In the genomic region with DNA sequence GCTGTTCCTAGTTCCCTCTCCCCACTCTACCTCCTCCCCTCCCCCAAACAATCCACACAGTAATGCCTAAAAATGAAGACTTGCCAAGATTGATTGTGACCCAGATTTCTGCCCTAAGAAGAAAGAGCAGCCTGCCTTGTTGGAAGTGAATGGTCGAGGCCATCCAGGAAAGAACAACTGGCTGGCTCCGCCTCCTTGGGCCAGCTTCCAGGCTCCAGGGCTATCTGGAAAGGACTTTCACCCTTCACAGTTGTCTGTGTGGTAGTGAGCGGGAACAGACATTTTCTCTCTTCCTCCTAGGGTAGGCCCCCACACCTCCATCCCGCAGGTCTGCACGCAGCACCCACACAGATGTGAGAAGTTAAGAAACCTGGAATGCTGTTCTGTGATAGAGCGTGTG, we compare ENCODE assay signal across 12 mouse cellular contexts. TPM values are rescaled to one million over a fixed set of nuclear protein-coding genes. Genes with fewer than 3 reads are reported as not detected.
DNase-seq lines count a peak whose midpoint lies in the region; ATAC-seq lines count a peak whose summit lies in the region.
"Had no signal": no experiment of that assay in that cellular context is flagged by ENCODE, and none has a peak within 500 bp of the region (broad histone marks: within the 10 kb centered on the region; RNA-seq: fewer than 3 reads in every experiment).

No protein-coding gene starts in this region.

- H3K27me3 ChIP-seq in kidney, embryonic 15.5 days: peaks cover 32% of the 10 kb centered on the region
- H3K27me3 ChIP-seq in intestine, embryonic 16.5 days (replicated peaks; ENCODE audit: control insufficient read depth, insufficient read depth, low read length): peaks cover 18% of the 10 kb centered on the region
- peaks cover 18% of the 10 kb centered on the region for H3K27me3 ChIP-seq in liver, embryonic 13.5 days

- no peaks in the 10 kb centered on the region for H3K36me3 ChIP-seq in kidney, embryonic 15.5 days
- no peaks in the 10 kb centered on the region for H3K36me3 ChIP-seq in intestine, embryonic 16.5 days (ENCODE audit: control insufficient read depth, insufficient read depth, low read length)
- peaks cover 39% of the 10 kb centered on the region for H3K36me3 ChIP-seq in liver, embryonic 13.5 days
- H3K36me3 ChIP-seq: heart, embryonic 15.5 days; lung, embryonic 15.5 days; midbrain, embryonic 12.5 days had no signal

- H3K27ac ChIP-seq in kidney, embryonic 15.5 days: no peak overlapping the region
- H3K27ac ChIP-seq in intestine, embryonic 16.5 days (ENCODE audit: low read length): no peak overlapping the region
- H3K27ac ChIP-seq in liver, embryonic 13.5 days: peak overlapping the region; percentile 95
- H3K27ac ChIP-seq: heart, embryonic 15.5 days; lung, embryonic 15.5 days; midbrain, embryonic 12.5 days had no signal

- H3K4me2 ChIP-seq in kidney, embryonic 15.5 days: no peak overlapping the region
- H3K4me2 ChIP-seq in intestine, embryonic 16.5 days (ENCODE audit: low read depth, low read length): no peak overlapping the region
- peak overlapping the region; percentile 88; the same call in 1 of the 2 replicates for H3K4me2 ChIP-seq in liver, embryonic 13.5 days
- H3K4me2 ChIP-seq: heart, embryonic 15.5 days; lung, embryonic 15.5 days; midbrain, embryonic 12.5 days had no signal

- 70% methylated on average over 6 of the region's 6 CpGs for WGBS in kidney, embryonic 15.5 days
- 58% methylated on average over 6 of the region's 6 CpGs for WGBS in intestine, embryonic 16.5 days
- WGBS in liver, embryonic 13.5 days (ENCODE audit: insufficient replicate concordance): 80% methylated on average over 6 of the region's 6 CpGs

- H3K4me3 ChIP-seq in kidney, embryonic 15.5 days (replicated peaks): no peak overlapping the region
- no peak overlapping the region for H3K4me3 ChIP-seq in intestine, embryonic 16.5 days (ENCODE audit: low read length)
- no peak overlapping the region for H3K4me3 ChIP-seq in liver, embryonic 13.5 days (replicated peaks)
- H3K4me3 ChIP-seq: heart, embryonic 15.5 days; lung, embryonic 15.5 days; midbrain, embryonic 12.5 days had no signal

- DNase-seq in kidney, adult 11 months: peak; percentile 74
- DNase-seq in adrenal gland, postnatal 10 days: peak; percentile 72
- DNase-seq in liver, embryonic 13.5 days: no peak
- no peak for DNase-seq in heart, adult 8-10 months (ENCODE audit: low spot score)
- DNase-seq: right cerebral cortex, postnatal 14 days had no signal

- no peaks in the 10 kb centered on the region for H3K9me3 ChIP-seq in kidney, embryonic 15.5 days (replicated peaks)
- H3K9me3 ChIP-seq in intestine, embryonic 16.5 days (ENCODE audit: control insufficient read depth, low read length): no peaks in the 10 kb centered on the region
- H3K9me3 ChIP-seq in liver, embryonic 13.5 days (replicated peaks): no peaks in the 10 kb centered on the region
- H3K9me3 ChIP-seq: heart, embryonic 15.5 days; lung, embryonic 15.5 days; midbrain, embryonic 12.5 days had no signal

- peaks cover 7% of the 10 kb centered on the region; the same call in 1 of the 2 replicates for H3K4me1 ChIP-seq in kidney, embryonic 15.5 days
- H3K4me1 ChIP-seq in intestine, embryonic 16.5 days (ENCODE audit: control insufficient read depth, insufficient read depth, low read length): peaks cover 13% of the 10 kb centered on the region; the same call in 1 of the 2 replicates
- H3K4me1 ChIP-seq in liver, embryonic 13.5 days (replicated peaks): peaks cover 67% of the 10 kb centered on the region

- no peak for ATAC-seq in kidney, embryonic 15.5 days (replicated peaks; ENCODE audit: low FRiP score)
- peak; percentile 85 for ATAC-seq in intestine, embryonic 16.5 days
- ATAC-seq in liver, embryonic 13.5 days (ENCODE audit: low read depth): no peak
- no peak for ATAC-seq in CD4-positive, CD25-positive, alpha-beta regulatory T cell, adult 4 months
- ATAC-seq: inflammation-experienced regulatory T-cells, adult 6 months had no signal

- no peak overlapping the region for H3K9ac ChIP-seq in kidney, embryonic 15.5 days
- H3K9ac ChIP-seq in intestine, embryonic 16.5 days (ENCODE audit: low read depth, low read length): no peak overlapping the region
- H3K9ac ChIP-seq in liver, embryonic 13.5 days: no peak overlapping the region
- H3K9ac ChIP-seq: heart, embryonic 15.5 days; lung, embryonic 15.5 days; midbrain, embryonic 12.5 days had no signal

RNA-seq across cellular contexts. Expression of gene Ccdc92b, which starts 4.3 kb away (rescaled TPM):
- 0.19 and 0.38 TPM in 2 replicates for polyA plus RNA-seq in kidney, embryonic 15.5 days (2015; fragmentation: Nextera tagmentation; extraction: Ambion mirVana)
- total RNA-seq in adrenal gland, postnatal 10 days (2021): 1 to 10 TPM; 2.3 to 4.0 TPM
- 0.29 and 0.53 TPM in 2 replicates for polyA plus RNA-seq in intestine, embryonic 16.5 days (2015; fragmentation: Nextera tagmentation; extraction: Ambion mirVana)
- 7.6 and 8.3 TPM in 2 replicates for polyA plus RNA-seq in liver, embryonic 13.5 days (2015; fragmentation: Nextera tagmentation; extraction: Ambion mirVana)
- not detected for polyA plus RNA-seq in CD4-positive, CD25-positive, alpha-beta regulatory T cell, adult 4 months (2017; shearing (Covaris generic))
- under 1 TPM; 0.09 to 0.47 (median 0.21) TPM for total RNA-seq in heart, adult 8-10 months (2022)
- polyA plus RNA-seq: inflammation-experienced regulatory T-cells, adult 6 months had no signal

RNA-seq across cellular contexts. Expression of gene Rap1gap2, which starts 13.0 kb away (rescaled TPM):
- polyA plus RNA-seq in kidney, embryonic 15.5 days (2015; fragmentation: Nextera tagmentation; extraction: Ambion mirVana): 5.8 and 6.4 TPM in 2 replicates
- 10 to 100 TPM; 10.8 to 13.2 TPM for total RNA-seq in adrenal gland, postnatal 10 days (2021)
- polyA plus RNA-seq in intestine, embryonic 16.5 days (2015; fragmentation: Nextera tagmentation; extraction: Ambion mirVana): 8.4 and 10.5 TPM in 2 replicates
- 0.77 and 0.82 TPM in 2 replicates for polyA plus RNA-seq in liver, embryonic 13.5 days (2015; fragmentation: Nextera tagmentation; extraction: Ambion mirVana)
- 1 to 10 TPM; 1.3 to 1.9 TPM for polyA plus RNA-seq in CD4-positive, CD25-positive, alpha-beta regulatory T cell, adult 4 months (2017; shearing (Covaris generic))
- total RNA-seq in heart, adult 8-10 months (2022): 10 to 100 TPM; 74.3 to 93.7 (median 83.1) TPM

RNA-seq across cellular contexts. Expression of gene Cluh, which starts 25.6 kb away (rescaled TPM):
- 33.8 and 39.4 TPM in 2 replicates for polyA plus RNA-seq in kidney, embryonic 15.5 days (2015; fragmentation: Nextera tagmentation; extraction: Ambion mirVana)
- 100 to 1,000 TPM; 252 to 291 TPM for total RNA-seq in adrenal gland, postnatal 10 days (2021)
- 57.0 and 66.0 TPM in 2 replicates for polyA plus RNA-seq in intestine, embryonic 16.5 days (2015; fragmentation: Nextera tagmentation; extraction: Ambion mirVana)
- 24.6 and 32.2 TPM in 2 replicates for polyA plus RNA-seq in liver, embryonic 13.5 days (2015; fragmentation: Nextera tagmentation; extraction: Ambion mirVana)
- polyA plus RNA-seq in CD4-positive, CD25-positive, alpha-beta regulatory T cell, adult 4 months (2017; shearing (Covaris generic)): 10 to 100 TPM in 1 of 2 experiments, 1 to 10 TPM in 1; 7.8 to 12.2 TPM
- total RNA-seq in heart, adult 8-10 months (2022): 100 to 1,000 TPM; 210 to 221 (median 215) TPM

Comparison
In these comparisons a context has a peak if more than half of its experiments do, and no peak if none do; other contexts are left out.
1. DNase-seq: peak in kidney, adult 11 months (single experiment) and adrenal gland, postnatal 10 days (single experiment); none in liver, embryonic 13.5 days (single experiment) and heart, adult 8-10 months (single experiment).